Mouse (Mus musculus): ENCODE measurements around the gene Kidins220. TPM values are rescaled to one million over a fixed set of nuclear protein-coding genes. Genes with fewer than 3 reads are reported as not detected.

The Kidins220 gene
- total RNA-seq, 2 experiments from 2014 or later, result 426 to 438 TPM

GRCm38 (mm10) chr12:25021057-25021456 is 46.3 kb downstream of the Kidins220 start:
- DNase-seq, result no peak
- intact Hi-C loops (cut with DNase I), result loop anchor here (10.0 kb wide), 1 partner anchor 1054 kb away; no protein-coding TSS in a partner anchor

GRCm38 (mm10) chr12:25024862-25025545 is 50.3 kb downstream of the Kidins220 start:
- intact Hi-C loops (cut with DNase I), result loop anchor here (10.0 kb wide), 1 partner anchor 1050 kb away; no protein-coding TSS in a partner anchor
- no peak for DNase-seq

- intact Hi-C loops (cut with DNase I), result loop anchor here (10.0 kb wide), 1 partner anchor 1048 kb away; no protein-coding TSS in a partner anchor
- no peak for DNase-seq
Observed at GRCm38 (mm10) chr12:25026308-25026707, 51.6 kb downstream of the Kidins220 start.

GRCm38 (mm10) chr12:25027416-25027815 is 52.7 kb downstream of the Kidins220 start:
- intact Hi-C loops (cut with DNase I), result loop anchor here (10.0 kb wide), 1 partner anchor 1047 kb away; no protein-coding TSS in a partner anchor
- peak; percentile 59 for DNase-seq

- intact Hi-C loops (cut with DNase I), result loop anchor here (10.0 kb wide), 1 partner anchor 1261 kb away; no protein-coding TSS in a partner anchor
- peak; percentile 50 for DNase-seq
Observed at GRCm38 (mm10) chr12:25033662-25034337, 59.1 kb downstream of the Kidins220 start.

GRCm38 (mm10) chr12:25034338-25034953 is 59.7 kb downstream of the Kidins220 start:
- no peak for DNase-seq
- intact Hi-C loops (cut with DNase I), result loop anchor here (10.0 kb wide), 1 partner anchor 1260 kb away; no protein-coding TSS in a partner anchor

- DNase-seq, result no peak
- intact Hi-C loops (cut with DNase I), result loop anchor here (10.0 kb wide), 1 partner anchor 1259 kb away; no protein-coding TSS in a partner anchor
Observed at GRCm38 (mm10) chr12:25036024-25036423, 61.3 kb downstream of the Kidins220 start.

GRCm38 (mm10) chr12:25037222-25037621 is 62.5 kb downstream of the Kidins220 start:
- intact Hi-C loops (cut with DNase I), result loop anchor here (10.0 kb wide), 1 partner anchor 1258 kb away; no protein-coding TSS in a partner anchor
- no peak for DNase-seq

- intact Hi-C loops (cut with DNase I), result loop anchor here (10.0 kb wide), 1 partner anchor 1257 kb away; no protein-coding TSS in a partner anchor
- DNase-seq, result no peak
Observed at GRCm38 (mm10) chr12:25037681-25038472, 63.2 kb downstream of the Kidins220 start.

- intact Hi-C loops (cut with DNase I), result no loop called here
- no peak for DNase-seq
Observed at GRCm38 (mm10) chr12:25044056-25044455, 69.3 kb downstream of the Kidins220 start.

GRCm38 (mm10) chr12:25044579-25044978 is 69.9 kb downstream of the Kidins220 start:
- intact Hi-C loops (cut with DNase I), result no loop called here

GRCm38 (mm10) chr12:25049253-25049652 is 74.5 kb downstream of the Kidins220 start:
- intact Hi-C loops (cut with DNase I), result no loop called here
- no peak for DNase-seq

More at GRCm38 (mm10) chr12:25044579-25044978, 69.9 kb downstream of the Kidins220 start:
- DNase-seq, result no peak

GRCm38 (mm10) chr12:25054511-25054910 is 79.8 kb downstream of the Kidins220 start:
- DNase-seq, result no peak
- intact Hi-C loops (cut with DNase I), result no loop called here

- DNase-seq, result no peak
- intact Hi-C loops (cut with DNase I), result no loop called here
Observed at GRCm38 (mm10) chr12:25054963-25055362, 80.2 kb downstream of the Kidins220 start.

GRCm38 (mm10) chr12:25059487-25060200 is 84.9 kb downstream of the Kidins220 start:
- no peak for DNase-seq

GRCm38 (mm10) chr12:25060901-25061300 is 86.2 kb downstream of the Kidins220 start:
- intact Hi-C loops (cut with DNase I), result no loop called here
- DNase-seq, result no peak

More at GRCm38 (mm10) chr12:25059487-25060200, 84.9 kb downstream of the Kidins220 start:
- intact Hi-C loops (cut with DNase I), result no loop called here

GRCm38 (mm10) chr12:25062264-25062663 is 87.5 kb downstream of the Kidins220 start:
- DNase-seq, result no peak
- intact Hi-C loops (cut with DNase I), result no loop called here

GRCm38 (mm10) chr12:25073374-25073773 is 98.6 kb downstream of the Kidins220 start:
- intact Hi-C loops (cut with DNase I), result no loop called here
- no peak for DNase-seq

- intact Hi-C loops (cut with DNase I), result no loop called here
- no peak for DNase-seq
Observed at GRCm38 (mm10) chr12:25074344-25074743, 99.6 kb downstream of the Kidins220 start.

Data from left cerebral cortex, postnatal 4 days (tissue).